Mouse (Mus musculus) G1E (cell line): Measurements from ENCODE around the gene Nacc2. TPM values are rescaled to one million over a fixed set of nuclear protein-coding genes. Genes with fewer than 3 reads are reported as not detected.

Source experiments
- ATAC-seq: 2 replicates; pipeline ENCODE4 v1.8.0; 2016; ENCODE audit warnings: mild to moderate bottlenecking; ENCODE audit not compliant: insufficient number of reproducible peaks, poor library complexity, low FRiP score, severe bottlenecking; ENCODE audit errors: extremely low read depth
- DNase-seq: peaks from one replicate; pipeline ENCODE4 v3.0.0; 2012; ENCODE audit warnings: low spot score
- H3K27me3 ChIP-seq: 2 replicates; pipeline ENCODE4 v1.6.1; 2012; ENCODE audit warnings: mild to moderate bottlenecking, low read length, inconsistent platforms; ENCODE audit not compliant: insufficient read depth
- H3K36me3 ChIP-seq: replicated peaks from 2 replicates; pipeline ENCODE3; 2012; ENCODE audit warnings: mild to moderate bottlenecking, inconsistent platforms
- H3K4me1 ChIP-seq: 2 replicates; pipeline ENCODE4 v1.6.1; 2012; ENCODE audit warnings: low read depth, low read length, inconsistent platforms, mixed read lengths; ENCODE audit not compliant: insufficient read depth
- H3K4me3 ChIP-seq: 2 replicates; pipeline ENCODE4 v1.5.1; 2012; ENCODE audit warnings: low read depth, mild to moderate bottlenecking, inconsistent platforms, low read length, moderate library complexity, mixed read lengths
- H3K9me3 ChIP-seq: replicated peaks from 2 replicates; pipeline ENCODE4 v1.6.1; 2012; ENCODE audit warnings: inconsistent platforms
- CTCF ChIP-seq: IDR thresholded peaks from 2 replicates; pipeline ENCODE4 v1.5.1; 2012; ENCODE audit warnings: low read depth, low read length, inconsistent platforms, mixed read lengths
- GATA1 ChIP-seq: IDR thresholded peaks from 2 replicates; pipeline ENCODE4 v1.6.1; 2012; ENCODE audit warnings: borderline replicate concordance, low read length, inconsistent platforms, mixed read lengths
- GATA2 ChIP-seq: IDR thresholded peaks from 2 replicates; pipeline ENCODE4 v1.6.1; 2012; ENCODE audit warnings: low read depth, low read length, inconsistent platforms, borderline replicate concordance
- POLR2AphosphoS5 ChIP-seq: IDR thresholded peaks from 2 replicates; pipeline ENCODE4 v1.6.1; 2012; ENCODE audit warnings: low read depth, low read length, inconsistent platforms; ENCODE audit not compliant: insufficient replicate concordance
- TAL1 ChIP-seq: conservative IDR thresholded peaks from 2 replicates; pipeline ENCODE4 v1.6.1; 2012; ENCODE audit warnings: low read depth, low read length, inconsistent platforms, mixed read lengths
- polyA plus RNA-seq: library from polyadenylated mRNA; stranded (reverse); fragments of >175 nt; gene quantifications from 2 replicates; pipeline ENCODE4 v1.2.3, GENCODE M21; 2012
- total RNA-seq, 2 experiments: library from RNA; stranded (forward) in 1 of 2; stranded (reverse) in 1 of 2; fragments of 200-1000 nt in 1 of 2; fragments of >200 nt in 1 of 2; fragmentation: Nextera tagmentation in 1 of 2; gene quantifications; 2 replicates each; pipeline ENCODE4 v1.2.3; 2014 to 2017

Gene Nacc2
- total and polyA plus RNA-seq, 3 experiments: 2.0 to 4.3 (median 2.6) TPM

DNA sequence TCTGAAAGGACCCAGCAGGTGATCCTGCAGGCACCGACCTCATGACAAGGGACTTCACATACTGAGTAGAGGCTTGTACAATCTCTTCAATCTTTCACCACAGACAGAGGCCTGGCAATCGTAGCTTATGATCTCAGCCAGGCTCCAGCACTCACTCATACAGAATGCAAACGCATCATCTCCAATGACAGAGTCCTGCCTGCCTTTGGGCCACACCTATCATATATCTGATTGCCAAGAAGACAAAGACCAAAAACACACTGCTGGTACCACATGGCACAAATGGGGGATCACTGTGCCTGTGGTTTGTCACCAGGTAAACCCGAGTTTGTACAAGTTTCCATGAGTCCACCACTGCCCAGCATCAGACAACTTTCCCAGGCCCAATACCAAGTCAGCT is 105.7 kb downstream of the Nacc2 start:
- H3K4me1 ChIP-seq: peaks cover 89% of the 10 kb centered on the region
- H3K9me3 ChIP-seq: no peaks in the 10 kb centered on the region
- no peaks in the 10 kb centered on the region for H3K27me3 ChIP-seq
- no peak for DNase-seq
- no peak for ATAC-seq
- no peak overlapping the region; the same call in 1 of the 2 replicates for H3K4me3 ChIP-seq
- TF ChIP-seq CTCF: no peak
- no peak for TF ChIP-seq GATA2
- H3K36me3 ChIP-seq: peaks cover 68% of the 10 kb centered on the region

GRCm38 (mm10) chr2:26013674-26014073 is 109.3 kb downstream of the Nacc2 start:
- Histone ChIP-seq H3K27me3 (no peaks in the 10 kb centered on the region), H3K36me3 (peaks cover 93% of the 10 kb centered on the region), H3K4me3 (peak overlapping the region; percentile 5; the same call in 1 of the 2 replicates), H3K4me1 (peaks cover 74% of the 10 kb centered on the region), H3K9me3 (no peaks in the 10 kb centered on the region)
- DNase-seq (no peak), ATAC-seq (peak; percentile 64)
- TF ChIP-seq POLR2AphosphoS5 (no peak), TAL1 (peak; percentile 79), CTCF (no peak), GATA2 (no peak)

DNA sequence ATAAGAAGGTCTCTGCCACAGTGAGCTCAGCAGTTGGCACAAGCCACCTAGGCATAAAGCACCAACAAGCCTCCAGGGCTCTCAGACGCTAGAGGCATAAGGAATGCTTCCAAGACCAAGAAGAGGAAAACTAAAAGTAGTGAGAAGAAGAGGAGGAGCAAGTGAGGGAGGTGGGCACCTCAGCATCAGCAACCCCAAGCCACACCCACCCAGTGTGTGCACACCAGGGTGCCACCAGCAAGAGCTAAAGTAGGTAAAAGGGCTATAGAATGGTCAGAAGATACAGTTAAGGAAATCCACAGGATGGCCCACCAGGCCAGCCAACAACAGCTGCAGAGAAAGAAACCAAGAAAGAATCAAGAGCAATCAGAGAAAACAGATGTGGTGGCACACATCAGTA is 111.6 kb downstream of the Nacc2 start:
- H3K4me1 ChIP-seq: peaks cover 55% of the 10 kb centered on the region
- ATAC-seq: no peak
- no peaks in the 10 kb centered on the region for H3K27me3 ChIP-seq
- H3K4me3 ChIP-seq: no peak overlapping the region
- H3K9me3 ChIP-seq: no peaks in the 10 kb centered on the region
- H3K36me3 ChIP-seq: peaks cover 94% of the 10 kb centered on the region
- TF ChIP-seq CTCF (no peak), GATA1 (no peak), TAL1 (no peak), POLR2AphosphoS5 (no peak), GATA2 (no peak)
- DNase-seq: no peak

Other genes with a start within 250 kb of the Nacc2 start
- gene Camsap1, start 139.9 kb downstream of the Nacc2 start, total RNA-seq (2014; fragmentation: Nextera tagmentation): 21.6 and 28.9 TPM in 2 replicates
- gene Camsap1, start 139.9 kb downstream of the Nacc2 start, total RNA-seq (2017): 12.9 and 18.2 TPM in 2 replicates
- 4.8 and 5.1 TPM in 2 replicates for gene Camsap1, start 139.9 kb downstream of the Nacc2 start, polyA plus RNA-seq
- 36.4 and 110 TPM in 2 replicates for gene Ubac1, start 101.5 kb downstream of the Nacc2 start, total RNA-seq (2014; fragmentation: Nextera tagmentation)
- 41.3 and 42.2 TPM in 2 replicates for gene Ubac1, start 101.5 kb downstream of the Nacc2 start, total RNA-seq (2017)
- 99.1 and 128 TPM in 2 replicates for gene Ubac1, start 101.5 kb downstream of the Nacc2 start, polyA plus RNA-seq
- gene Lhx3, start 85.1 kb upstream of the Nacc2 start, total RNA-seq (2014; fragmentation: Nextera tagmentation): not detected in 2 replicates
- not detected in 2 replicates for gene Lhx3, start 85.1 kb upstream of the Nacc2 start, total RNA-seq (2017)
- gene Lhx3, start 85.1 kb upstream of the Nacc2 start, polyA plus RNA-seq: not detected in 2 replicates
- gene Qsox2, start 114.3 kb upstream of the Nacc2 start, total RNA-seq (2014; fragmentation: Nextera tagmentation): 10.8 and 12.2 TPM in 2 replicates
- gene Qsox2, start 114.3 kb upstream of the Nacc2 start, total RNA-seq (2017): 6.8 and 6.9 TPM in 2 replicates
- gene Qsox2, start 114.3 kb upstream of the Nacc2 start, polyA plus RNA-seq: 7.6 TPM in 2 replicates
- gene Ccdc187, start 171.3 kb upstream of the Nacc2 start, total RNA-seq (2014; fragmentation: Nextera tagmentation): not detected in 2 replicates
- under 0.01 and 0.11 TPM in 2 replicates for gene Ccdc187, start 171.3 kb upstream of the Nacc2 start, total RNA-seq (2017)
- gene Ccdc187, start 171.3 kb upstream of the Nacc2 start, polyA plus RNA-seq: not detected in 2 replicates
- not detected in 2 replicates for gene Gpsm1, start 192.3 kb upstream of the Nacc2 start, total RNA-seq (2014; fragmentation: Nextera tagmentation)
- 0.22 and 0.46 TPM in 2 replicates for gene Gpsm1, start 192.3 kb upstream of the Nacc2 start, total RNA-seq (2017)
- gene Gpsm1, start 192.3 kb upstream of the Nacc2 start, polyA plus RNA-seq: 0.05 and 0.11 TPM in 2 replicates
- gene Dnlz, start 228.9 kb upstream of the Nacc2 start, total RNA-seq (2014; fragmentation: Nextera tagmentation): 7.6 and 8.8 TPM in 2 replicates
- 9.4 and 9.8 TPM in 2 replicates for gene Dnlz, start 228.9 kb upstream of the Nacc2 start, total RNA-seq (2017)
- 14.2 and 14.5 TPM in 2 replicates for gene Dnlz, start 228.9 kb upstream of the Nacc2 start, polyA plus RNA-seq
- not detected in 2 replicates for gene Card9, start 237.7 kb upstream of the Nacc2 start, total RNA-seq (2014; fragmentation: Nextera tagmentation)
- 0.12 and 0.16 TPM in 2 replicates for gene Card9, start 237.7 kb upstream of the Nacc2 start, total RNA-seq (2017)
- gene Card9, start 237.7 kb upstream of the Nacc2 start, polyA plus RNA-seq: 0.35 and 0.38 TPM in 2 replicates